Mouse (Mus musculus) kidney, embryonic 14.5 days (tissue): Measurements from ENCODE around the gene Gm28035. TPM values are rescaled to one million over a fixed set of nuclear protein-coding genes. Genes with fewer than 3 reads are reported as not detected.

Experiments used
- ATAC-seq: fragments of 200-750 bp; cut with Nextera tagmentation; 2 replicates; pipeline ENCODE4 v1.8.0; 2017; ENCODE audit warnings: moderate number of reproducible peaks, mild to moderate bottlenecking, moderate TSS enrichment, moderate library complexity; ENCODE audit not compliant: low FRiP score, low TSS enrichment
- H3K27ac ChIP-seq: fragments of 300-500 bp; sonication (generic); 2 replicates; pipeline ENCODE4 v1.5.1; 2014; ENCODE audit warnings: low read depth, mild to moderate bottlenecking, low read length, moderate library complexity, mixed read lengths
- H3K27me3 ChIP-seq: fragments of 300-500 bp; sonication (generic); 2 replicates; pipeline ENCODE4 v1.6.1; 2014; ENCODE audit warnings: mild to moderate bottlenecking, low read length; ENCODE audit not compliant: control insufficient read depth, insufficient read depth
- H3K36me3 ChIP-seq: fragments of 300-500 bp; sonication (generic); 2 replicates; pipeline ENCODE4 v1.6.1; 2014; ENCODE audit warnings: low read length, mixed read lengths; ENCODE audit not compliant: control insufficient read depth, insufficient read depth
- H3K4me1 ChIP-seq: fragments of 300-500 bp; sonication (generic); 2 replicates; pipeline ENCODE4 v1.6.1; 2014; ENCODE audit warnings: low read length, mixed read lengths; ENCODE audit not compliant: control insufficient read depth, insufficient read depth
- H3K4me2 ChIP-seq: fragments of 300-500 bp; sonication (generic); replicated peaks from 2 replicates; pipeline ENCODE4 v1.6.1; 2014; ENCODE audit warnings: low read depth, mild to moderate bottlenecking, low read length
- H3K4me3 ChIP-seq: fragments of 300-500 bp; sonication (generic); 2 replicates; pipeline ENCODE4 v1.5.1; 2014; ENCODE audit warnings: mild to moderate bottlenecking, low read length
- H3K9ac ChIP-seq: fragments of 300-500 bp; sonication (generic); 2 replicates; pipeline ENCODE4 v1.6.1; 2014; ENCODE audit warnings: low read depth, mild to moderate bottlenecking, low read length, moderate library complexity
- H3K9me3 ChIP-seq: fragments of 300-500 bp; sonication (generic); 2 replicates; pipeline ENCODE4 v1.6.1; 2016; ENCODE audit warnings: low read length; ENCODE audit not compliant: control insufficient read depth
- WGBS: fragments of 180-500 bp; shearing (Covaris S2); extraction: QIAGEN DNeasy Blood & Tissue Kit; methylation state at CpG from one replicate; pipeline ENCODE4 v1.1.7; 2014; 5-methylcytosine and 5-hydroxymethylcytosine counted together
- polyA plus RNA-seq: library from polyadenylated mRNA; unstranded; fragments of >200 nt; fragmentation: Nextera tagmentation; extraction: Ambion mirVana; gene quantifications from 2 replicates; pipeline ENCODE4 v1.2.1, GENCODE M21; 2014

Gm28035 gene
- polyA plus RNA-seq, 1 experiment from 2014 or later = 0.07 TPM

GRCm38 (mm10) chr2:30235593-30235992, 4.8 kb upstream of the Gm28035 start:
- no peaks in the 10 kb centered on the region for H3K27me3 ChIP-seq
- H3K9ac ChIP-seq = no peak overlapping the region
- H3K4me3 ChIP-seq = no peak overlapping the region
- peaks cover 8% of the 10 kb centered on the region for H3K36me3 ChIP-seq
- peaks cover 21% of the 10 kb centered on the region for H3K4me1 ChIP-seq
- 62% methylated on average over 5 of the region's 5 CpGs for WGBS
- ATAC-seq = no peak
- no peak overlapping the region for H3K27ac ChIP-seq
- H3K4me2 ChIP-seq = no peak overlapping the region
- no peaks in the 10 kb centered on the region; the same call in 1 of the 2 replicates for H3K9me3 ChIP-seq

GRCm38 (mm10) chr2:30236426-30237198, 3.8 kb upstream of the Gm28035 start:
- Histone ChIP-seq H3K4me3 (peak overlapping the region; percentile 76), H3K27ac (peak overlapping the region; percentile 76; the same call in 1 of the 2 replicates), H3K9ac (peak overlapping the region; percentile 78), H3K9me3 (no peaks in the 10 kb centered on the region), H3K36me3 (peaks cover 18% of the 10 kb centered on the region), H3K27me3 (no peaks in the 10 kb centered on the region), H3K4me1 (peaks cover 21% of the 10 kb centered on the region), H3K4me2 (peak overlapping the region; percentile 83)
- ATAC-seq = no peak
- WGBS = 3% methylated on average over 18 of the region's 18 CpGs

- Histone ChIP-seq H3K4me1 (peaks cover 23% of the 10 kb centered on the region), H3K9me3 (no peaks in the 10 kb centered on the region), H3K4me3 (peak within 1 kb of the TSS; percentile 76), H3K36me3 (peaks cover 25% of the 10 kb centered on the region), H3K4me2 (peak within 1 kb of the TSS; percentile 83), H3K27me3 (no peaks in the 10 kb centered on the region), H3K27ac (peak within 1 kb of the TSS; percentile 84), H3K9ac (peak within 1 kb of the TSS; percentile 86)
- WGBS = under 1% methylated on average over 47 of the region's 67 CpGs
- peak; percentile 98 for ATAC-seq
Observed at GRCm38 (mm10) chr2:30237199-30237880, 3.0 kb upstream of the Gm28035 start, which contains the start of gene Lrrc8a. Lrrc8a (plus strand) TSS chr2:30237715.

- peak; percentile 90 for ATAC-seq
- Histone ChIP-seq H3K4me1 (peaks cover 26% of the 10 kb centered on the region), H3K4me2 (peak overlapping the region; percentile 72), H3K27me3 (no peaks in the 10 kb centered on the region), H3K9ac (peak overlapping the region; percentile 86), H3K9me3 (no peaks in the 10 kb centered on the region), H3K36me3 (peaks cover 28% of the 10 kb centered on the region), H3K4me3 (peak overlapping the region; percentile 76), H3K27ac (peak overlapping the region; percentile 84)
- under 1% methylated on average over 18 of the region's 42 CpGs for WGBS
Observed at GRCm38 (mm10) chr2:30237881-30238280, 2.5 kb upstream of the Gm28035 start.

- WGBS = 66% methylated on average over 3 of the region's 3 CpGs
- Histone ChIP-seq H3K4me3 (peak overlapping the region; percentile 76), H3K4me2 (peak overlapping the region; percentile 72), H3K9me3 (no peaks in the 10 kb centered on the region), H3K4me1 (peaks cover 26% of the 10 kb centered on the region), H3K27me3 (no peaks in the 10 kb centered on the region), H3K36me3 (peaks cover 37% of the 10 kb centered on the region), H3K27ac (peak overlapping the region; percentile 24; the same call in 1 of the 2 replicates), H3K9ac (peak overlapping the region; percentile 86)
- ATAC-seq = no peak
Observed at GRCm38 (mm10) chr2:30238906-30239465, 1.4 kb upstream of the Gm28035 start.

GRCm38 (mm10) chr2:30239777-30240176, 590 bp upstream of the Gm28035 start:
- H3K9me3 ChIP-seq = no peaks in the 10 kb centered on the region
- no peaks in the 10 kb centered on the region for H3K27me3 ChIP-seq
- H3K4me3 ChIP-seq = no peak overlapping the region
- 0 out of 2 replicates have a peak overlapping the region, but pooled peaks have one; percentile 2 for H3K4me2 ChIP-seq
- 70% methylated on average over 4 of the region's 4 CpGs for WGBS
- H3K9ac ChIP-seq = peak overlapping the region; percentile 86
- no peak for ATAC-seq
- peaks cover 44% of the 10 kb centered on the region for H3K36me3 ChIP-seq
- H3K4me1 ChIP-seq = peaks cover 29% of the 10 kb centered on the region
- peak overlapping the region; percentile 37; the same call in 1 of the 2 replicates for H3K27ac ChIP-seq

- H3K4me1 ChIP-seq = peaks cover 23% of the 10 kb centered on the region
- H3K27ac ChIP-seq = no peak overlapping the region
- H3K9me3 ChIP-seq = no peaks in the 10 kb centered on the region
- no peak overlapping the region for H3K4me2 ChIP-seq
- 42% methylated on average over 4 of the region's 4 CpGs for WGBS
- no peak overlapping the region for H3K9ac ChIP-seq
- peaks cover 54% of the 10 kb centered on the region for H3K36me3 ChIP-seq
- no peak overlapping the region for H3K4me3 ChIP-seq
- no peaks in the 10 kb centered on the region for H3K27me3 ChIP-seq
- no peak for ATAC-seq
Observed at GRCm38 (mm10) chr2:30242509-30242908, 2.1 kb downstream of the Gm28035 start.

- Histone ChIP-seq H3K27ac (no peak overlapping the region), H3K9me3 (no peaks in the 10 kb centered on the region), H3K9ac (no peak overlapping the region), H3K4me1 (peaks cover 22% of the 10 kb centered on the region), H3K27me3 (no peaks in the 10 kb centered on the region), H3K4me3 (no peak overlapping the region), H3K36me3 (peaks cover 60% of the 10 kb centered on the region), H3K4me2 (no peak overlapping the region)
- WGBS = 83% methylated on average over 4 of the region's 4 CpGs
- ATAC-seq = no peak
Observed at GRCm38 (mm10) chr2:30243391-30243790, 3.0 kb downstream of the Gm28035 start.
